Mouse (Mus musculus) CD4-positive, CD25-positive, alpha-beta regulatory T cell, adult 4 months (primary cell): ENCODE measurements around the gene 4921504E06Rik. TPM values are rescaled to one million over a fixed set of nuclear protein-coding genes. Genes with fewer than 3 reads are reported as not detected.

Experiments
- ATAC-seq: one replicate; pipeline ENCODE4 v1.8.0; 2017
- polyA plus RNA-seq, 2 experiments: library from polyadenylated mRNA; unstranded; fragments of 100-300 nt; shearing (Covaris generic); gene quantifications; one replicate each; pipeline ENCODE4 v1.2.1; 2017

The 4921504E06Rik gene
- not detected for polyA plus RNA-seq

GRCm38 (mm10) chr2:19553821-19554592 lies at the start of gene 4921504E06Rik:
TSS of gene 4921504E06Rik (minus strand) at chr2:19553914.
- peak; percentile 82 for ATAC-seq

- ATAC-seq = no peak
Observed at GRCm38 (mm10) chr2:19601386-19601925, 47.7 kb upstream of the 4921504E06Rik start.

- ATAC-seq = no peak
Observed at GRCm38 (mm10) chr2:19600860-19601259, 47.1 kb upstream of the 4921504E06Rik start.

GRCm38 (mm10) chr2:19599801-19600200 lies 46.1 kb upstream of the 4921504E06Rik start:
- ATAC-seq = no peak

GRCm38 (mm10) chr2:19596988-19597387 lies 43.3 kb upstream of the 4921504E06Rik start:
- ATAC-seq = no peak

- ATAC-seq = no peak
Observed at GRCm38 (mm10) chr2:19596426-19596825, 42.7 kb upstream of the 4921504E06Rik start.

- no peak for ATAC-seq
Observed at GRCm38 (mm10) chr2:19594856-19595255, 41.1 kb upstream of the 4921504E06Rik start.

GRCm38 (mm10) chr2:19579846-19580245 lies 26.1 kb upstream of the 4921504E06Rik start:
- no peak for ATAC-seq

- ATAC-seq = no peak
Observed at GRCm38 (mm10) chr2:19579180-19579579, 25.5 kb upstream of the 4921504E06Rik start.

- no peak for ATAC-seq
Observed at GRCm38 (mm10) chr2:19562114-19562829, 8.6 kb upstream of the 4921504E06Rik start.

GRCm38 (mm10) chr2:19560654-19561053 lies 6.9 kb upstream of the 4921504E06Rik start:
- no peak for ATAC-seq

GRCm38 (mm10) chr2:19560071-19560470 lies 6.4 kb upstream of the 4921504E06Rik start:
- ATAC-seq = no peak

- no peak for ATAC-seq
Observed at GRCm38 (mm10) chr2:19551396-19551795, 2.3 kb downstream of the 4921504E06Rik start.

GRCm38 (mm10) chr2:19540906-19541305 lies 12.8 kb downstream of the 4921504E06Rik start:
- ATAC-seq = no peak

GRCm38 (mm10) chr2:19529428-19529827 lies 24.3 kb downstream of the 4921504E06Rik start:
- no peak for ATAC-seq

GRCm38 (mm10) chr2:19528797-19529196 lies 24.9 kb downstream of the 4921504E06Rik start:
- ATAC-seq = peak; percentile 93

GRCm38 (mm10) chr2:19524071-19524470 lies 29.6 kb downstream of the 4921504E06Rik start:
- no peak for ATAC-seq

GRCm38 (mm10) chr2:19521662-19522061 lies 32.1 kb downstream of the 4921504E06Rik start:
- no peak for ATAC-seq

GRCm38 (mm10) chr2:19520617-19521016 lies 33.1 kb downstream of the 4921504E06Rik start:
- ATAC-seq = no peak

- no peak for ATAC-seq
Observed at GRCm38 (mm10) chr2:19519768-19520167, 33.9 kb downstream of the 4921504E06Rik start.

GRCm38 (mm10) chr2:19517952-19518351 lies 35.8 kb downstream of the 4921504E06Rik start:
- no peak for ATAC-seq

- no peak for ATAC-seq
Observed at GRCm38 (mm10) chr2:19512381-19512780, 41.3 kb downstream of the 4921504E06Rik start.

GRCm38 (mm10) chr2:19511032-19511431 lies 42.7 kb downstream of the 4921504E06Rik start:
- no peak for ATAC-seq

- no peak for ATAC-seq
Observed at GRCm38 (mm10) chr2:19505744-19506143, 48.0 kb downstream of the 4921504E06Rik start.
